Mouse (Mus musculus): ENCODE measurements at regions not wholly inside any gene's neighbourhood (a gene's known extent, or its start where the extent isn't known, plus 50 kb on each side); places are given as distances from the start of the nearest gene placed in this dataset.

DNA sequence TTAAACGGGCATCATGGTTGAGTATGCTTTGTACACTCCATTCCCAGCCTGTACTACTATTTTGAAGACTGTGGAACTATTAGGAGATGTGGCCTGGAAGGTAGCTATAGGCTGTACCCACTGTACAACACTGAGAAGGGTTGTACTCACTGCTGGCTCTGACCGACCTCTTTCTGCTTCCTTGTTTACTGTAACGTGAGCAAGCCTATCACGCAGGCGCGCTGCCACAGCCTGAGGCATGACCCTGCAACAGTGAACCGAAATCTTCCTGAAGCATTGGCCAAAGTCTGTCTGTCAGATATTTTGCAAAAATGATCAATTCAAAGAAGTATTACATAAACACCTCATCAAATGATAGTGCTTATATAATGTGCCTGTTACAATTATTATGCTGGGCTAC lies 112.0 kb upstream of the Daam1 start:
- no peak for DNase-seq (ENCODE audit: low spot score)

- no peak for DNase-seq (ENCODE audit: low spot score)
Measured at GRCm38 (mm10) chr12:71725140-71725539, 105.7 kb upstream of the Daam1 start.

DNA sequence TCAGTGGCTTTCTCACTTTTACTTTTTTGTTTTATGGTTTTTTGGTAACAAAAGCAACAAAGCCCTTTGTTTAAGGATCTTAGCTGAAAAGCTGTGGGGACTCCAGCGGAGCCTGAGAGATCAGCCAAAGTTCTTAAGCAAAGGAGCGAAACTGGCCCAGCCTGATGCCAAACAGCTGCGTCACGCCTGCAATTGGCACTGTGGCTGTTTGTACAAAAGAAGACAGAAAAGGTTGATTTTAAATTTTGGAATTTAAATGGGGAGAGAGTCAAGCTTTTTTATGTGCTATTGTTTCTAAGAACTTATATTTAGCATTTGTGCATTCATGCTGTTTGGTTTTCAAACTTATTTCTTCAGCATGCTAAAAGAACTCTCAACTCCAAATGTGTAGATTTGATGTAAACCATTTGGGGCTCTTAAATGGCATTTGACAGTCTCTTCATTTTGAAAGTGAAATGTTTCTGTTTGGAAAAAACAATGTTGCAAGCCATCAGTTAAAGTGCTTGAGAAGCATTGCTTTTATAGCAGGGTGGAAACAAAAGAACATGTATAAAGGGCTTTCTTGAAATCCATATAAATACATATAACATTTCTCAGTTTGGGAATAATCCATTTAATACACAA lies 105.1 kb upstream of the Daam1 start:
- DNase-seq (ENCODE audit: low spot score) = no peak

DNA sequence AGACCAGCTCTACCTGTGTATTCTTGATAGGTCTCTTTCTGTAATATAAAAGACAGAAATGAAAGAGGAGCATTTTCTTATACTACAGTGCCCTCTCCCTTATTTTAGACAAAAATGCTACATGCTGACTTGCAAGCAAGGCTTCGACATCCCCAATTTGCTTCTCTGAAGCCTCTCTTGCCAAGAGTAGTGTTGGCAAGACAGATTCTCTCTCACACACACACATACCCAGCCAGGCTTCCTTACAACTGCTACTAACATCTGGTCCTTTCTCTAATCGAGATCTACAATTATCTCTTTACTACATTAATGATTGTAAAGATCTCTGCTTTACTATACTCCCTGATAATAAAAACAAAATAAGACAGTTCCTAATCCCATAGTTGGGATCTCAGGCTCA lies 87.5 kb upstream of the Daam1 start:
- no peak for DNase-seq (ENCODE audit: low spot score)

DNA sequence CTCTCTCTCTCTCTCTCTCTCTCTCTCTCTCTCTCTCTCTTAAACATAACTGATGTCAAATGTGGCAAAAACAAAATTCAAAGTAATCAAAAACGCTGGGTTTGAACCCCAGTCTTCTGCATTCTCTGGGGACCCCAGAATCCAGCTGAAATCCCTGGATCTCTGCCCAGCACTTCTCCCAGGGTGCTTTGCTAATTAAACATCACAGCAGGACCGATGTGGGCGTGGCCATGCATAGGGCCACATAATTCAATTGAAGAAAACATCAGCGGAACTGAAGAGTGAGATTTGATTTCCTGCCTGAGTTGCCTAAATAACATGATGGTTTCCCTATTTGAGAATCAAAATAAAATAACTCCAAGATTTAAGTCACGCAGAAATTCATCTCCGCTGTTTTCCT lies 84.9 kb upstream of the Daam1 start:
- no peak for DNase-seq (ENCODE audit: low spot score)

- DNase-seq (ENCODE audit: low spot score) = no peak
Measured at GRCm38 (mm10) chr12:71747386-71747785, 83.5 kb upstream of the Daam1 start.

DNA sequence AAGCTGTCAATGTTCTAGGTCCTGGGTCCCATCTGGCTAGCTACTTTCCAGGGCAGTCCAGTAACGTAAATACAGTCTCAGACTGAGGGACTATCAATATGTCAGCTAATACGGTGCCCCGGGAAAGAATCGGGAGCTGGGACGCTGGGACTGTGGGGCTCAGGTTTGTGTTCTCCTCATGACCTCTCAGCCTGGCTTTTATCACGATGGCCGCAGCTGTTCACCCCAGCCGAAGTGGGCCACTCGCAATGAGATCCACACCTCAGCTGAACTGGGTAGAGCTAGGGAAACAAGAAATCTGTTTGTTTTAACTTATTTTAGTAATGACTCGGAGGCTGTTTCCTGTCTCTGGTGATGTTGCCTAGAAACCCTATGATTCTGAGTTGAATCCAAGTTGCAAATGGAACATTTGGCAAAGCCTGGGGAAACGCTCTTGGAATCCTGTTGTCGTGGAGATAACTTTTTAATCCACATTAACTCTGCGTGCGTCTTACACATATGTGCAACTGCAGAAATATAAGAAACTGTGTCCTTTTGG lies 83.0 kb upstream of the Daam1 start:
- DNase-seq (ENCODE audit: low spot score) = no peak

- DNase-seq (ENCODE audit: low spot score) = peak; percentile 27
Measured at GRCm38 (mm10) chr12:71748731-71749130, 82.1 kb upstream of the Daam1 start.

DNA sequence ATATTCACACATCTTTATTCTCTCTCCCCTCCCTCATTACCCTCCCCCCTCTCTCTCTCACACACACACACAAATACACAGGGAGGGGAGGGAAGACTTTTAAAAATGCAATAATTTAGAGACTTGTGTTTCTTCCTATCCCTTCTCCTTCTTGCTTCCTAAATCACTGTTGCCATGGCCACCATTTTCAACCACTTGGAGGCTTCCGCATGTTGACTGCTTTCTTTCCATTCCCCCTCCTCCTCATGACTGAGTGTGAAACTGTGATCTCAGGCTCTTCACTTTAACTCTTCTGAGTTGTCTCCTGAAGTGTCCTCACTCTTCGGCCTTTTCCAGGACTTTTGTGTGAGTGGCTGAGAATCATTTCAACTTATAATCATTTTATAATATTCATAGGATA lies 81.2 kb upstream of the Daam1 start:
- DNase-seq (ENCODE audit: low spot score) = no peak

DNA sequence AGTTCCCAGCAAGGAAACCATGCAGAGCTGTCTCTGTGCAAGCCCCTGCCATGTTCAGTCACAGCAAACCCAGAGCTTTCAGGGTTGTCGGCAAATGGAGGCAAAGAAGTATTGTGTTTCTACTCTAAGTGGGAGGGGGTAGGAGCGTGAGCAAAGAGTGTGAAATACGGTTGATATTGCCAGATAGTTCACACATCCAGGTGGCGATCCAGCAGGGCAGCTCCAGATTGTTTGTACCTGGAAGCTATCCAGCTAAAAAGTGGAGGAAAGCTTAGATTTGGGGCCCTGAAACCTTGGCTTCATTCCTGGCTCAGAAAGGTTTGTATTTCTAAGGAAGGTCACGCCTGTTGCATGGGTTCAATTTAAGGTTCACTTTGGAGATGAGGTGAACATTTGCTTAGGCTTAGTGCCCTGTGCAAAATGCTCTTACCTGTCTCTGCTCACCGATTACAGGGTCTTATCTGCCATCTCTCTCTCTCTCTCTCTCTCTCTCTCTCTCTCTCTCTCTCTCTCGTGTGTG lies 78.1 kb upstream of the Daam1 start:
- DNase-seq (ENCODE audit: low spot score) = no peak

GRCm38 (mm10) chr12:71753276-71753675 lies 77.6 kb upstream of the Daam1 start:
- no peak for DNase-seq (ENCODE audit: low spot score)

DNA sequence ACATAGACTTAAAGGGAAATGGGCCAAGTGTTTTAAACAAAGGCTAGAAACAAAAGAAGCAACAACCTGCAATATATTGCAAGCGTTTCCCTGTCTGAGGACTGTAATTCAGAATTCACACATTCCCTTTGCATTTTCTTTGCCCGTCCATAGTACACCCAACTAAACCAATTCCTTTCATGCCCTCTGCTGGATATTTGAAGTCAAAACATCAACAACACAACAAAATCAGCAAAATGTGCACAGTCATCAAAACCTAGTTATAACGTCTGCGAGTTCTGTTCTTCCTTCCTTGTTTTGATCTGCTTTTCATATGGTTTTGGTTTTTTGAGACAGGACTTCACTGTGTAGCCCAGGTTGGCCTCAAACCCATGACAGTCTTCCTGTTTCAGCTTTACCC lies 67.7 kb upstream of the Daam1 start:
- no peak for DNase-seq (ENCODE audit: low spot score)

DNA sequence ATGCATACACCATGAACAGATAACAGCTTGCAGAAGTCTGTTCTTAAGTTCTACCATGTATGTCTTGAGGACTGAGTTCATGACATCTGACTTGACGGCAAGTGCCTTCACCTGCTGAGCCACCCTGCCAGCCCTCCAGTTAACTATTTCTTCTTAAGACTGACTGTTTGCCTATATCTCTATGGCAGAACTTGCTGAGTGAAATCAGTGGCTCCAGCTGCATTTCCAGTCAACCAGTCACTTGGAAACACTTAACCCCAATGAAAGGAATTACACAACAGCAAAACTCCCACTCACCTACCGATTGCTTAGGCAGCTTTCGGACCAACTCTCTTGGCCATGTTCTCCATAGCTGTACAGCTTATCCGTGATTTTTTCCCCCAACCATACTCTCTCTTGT lies 64.8 kb upstream of the Daam1 start:
- no peak for DNase-seq (ENCODE audit: low spot score)

DNA sequence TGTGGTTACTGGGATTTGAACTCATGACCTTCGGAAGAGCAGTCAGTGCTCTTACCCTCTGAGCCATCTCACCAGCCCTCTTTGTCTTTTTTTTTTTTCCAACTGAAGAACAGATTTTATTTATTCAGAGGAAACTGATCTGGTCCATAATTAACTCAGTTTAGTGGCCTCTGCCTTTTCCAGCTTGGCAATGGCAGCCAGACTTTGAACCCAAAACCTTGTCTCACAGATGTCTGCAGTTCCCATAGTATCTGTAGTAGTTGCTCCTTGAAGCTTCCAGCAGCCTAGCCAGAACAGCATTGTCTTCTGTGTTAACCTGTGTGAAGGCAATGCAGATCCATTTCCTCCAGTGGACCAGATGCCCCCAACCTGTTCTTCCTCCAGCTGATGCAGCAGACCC lies 64.2 kb upstream of the Daam1 start:
- no peak for DNase-seq (ENCODE audit: low spot score)

- DNase-seq (ENCODE audit: low spot score) = no peak
Measured at GRCm38 (mm10) chr12:71767896-71768295, 63.0 kb upstream of the Daam1 start.

GRCm38 (mm10) chr12:71768471-71768870 lies 62.4 kb upstream of the Daam1 start:
- DNase-seq (ENCODE audit: low spot score) = peak; percentile 61

- no peak for DNase-seq (ENCODE audit: low spot score)
Measured at GRCm38 (mm10) chr12:71768890-71769289, 62.0 kb upstream of the Daam1 start.

DNA sequence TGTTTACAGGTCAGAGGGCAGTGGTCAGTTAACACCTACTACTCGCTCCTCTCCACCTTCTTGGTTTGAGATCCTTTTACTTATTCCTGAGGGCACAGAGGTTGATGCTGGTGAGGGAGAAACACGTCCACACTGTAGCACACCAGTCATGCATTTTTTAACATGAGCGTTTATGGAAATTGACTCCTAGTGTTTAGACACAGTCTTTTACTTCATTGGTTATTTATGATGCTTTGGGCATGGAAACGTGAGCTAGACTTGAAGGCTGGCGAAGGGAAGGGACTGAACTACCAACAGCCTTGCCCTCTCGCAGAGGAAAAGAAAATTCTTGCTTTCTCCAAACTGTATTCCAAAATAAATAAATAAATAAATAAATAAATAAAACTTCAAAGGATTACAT lies 61.6 kb upstream of the Daam1 start:
- no peak for DNase-seq (ENCODE audit: low spot score)

GRCm38 (mm10) chr12:71773891-71774290 lies 57.0 kb upstream of the Daam1 start:
- DNase-seq (ENCODE audit: low spot score) = no peak

DNA sequence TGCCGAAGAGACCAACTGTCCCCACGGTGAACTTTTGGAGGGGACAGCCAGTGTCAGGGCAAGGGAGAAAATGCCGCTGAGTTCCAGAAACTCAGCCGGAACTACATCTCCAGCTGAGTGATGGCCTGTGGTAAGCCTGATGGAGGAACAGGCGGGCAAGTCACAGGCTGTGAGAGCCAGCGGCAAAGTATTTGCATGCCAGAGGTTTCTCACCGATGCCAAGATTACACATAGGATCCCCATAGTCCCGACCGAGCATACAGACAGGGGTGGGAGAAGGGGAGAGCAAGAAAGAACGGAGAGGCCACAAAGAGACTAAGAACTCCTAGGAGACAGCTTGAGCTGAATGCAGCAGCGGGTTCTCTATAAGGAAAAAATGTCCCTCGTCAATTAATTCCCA lies 55.8 kb upstream of the Daam1 start:
- DNase-seq (ENCODE audit: low spot score) = no peak

GRCm38 (mm10) chr12:71778137-71778536 lies 52.7 kb upstream of the Daam1 start:
- no peak for DNase-seq (ENCODE audit: low spot score)

- no peak for DNase-seq (ENCODE audit: low spot score)
Measured at GRCm38 (mm10) chr12:71778948-71779347, 51.9 kb upstream of the Daam1 start.

DNA sequence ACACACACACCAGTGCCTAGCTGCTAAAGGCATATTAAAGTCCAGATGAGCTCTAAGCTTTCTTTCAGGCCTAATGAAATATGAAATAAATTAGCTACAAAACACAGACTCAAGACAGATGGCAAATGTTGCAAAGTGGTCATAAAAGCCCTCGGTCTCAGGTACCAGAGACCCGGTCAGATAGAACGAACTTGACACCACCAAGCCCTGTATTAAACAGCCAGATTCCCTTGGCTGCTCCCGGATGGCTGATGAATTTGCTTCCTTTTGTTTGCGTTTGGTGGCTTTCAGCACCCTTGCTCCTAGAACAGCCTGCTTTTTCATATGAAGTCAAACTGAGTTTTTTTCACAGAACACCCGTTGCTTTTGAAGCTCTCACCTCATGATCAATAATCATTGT lies 51.5 kb upstream of the Daam1 start:
- no peak for DNase-seq (ENCODE audit: low spot score)

Data from ovary, postnatal 10 days (tissue).